Mouse (Mus musculus): Measurements from ENCODE around the gene Col4a2.

GRCm38 (mm10) chr8:11379590-11379989 lies 67.0 kb downstream of the Col4a2 start:
- TF ChIP-seq CTCF (IDR thresholded peaks at IDR 0.05; ENCODE audit: extremely low read depth, insufficient read depth, insufficient read length, insufficient replicate concordance) (no peak), POLR2A (IDR thresholded peaks at IDR 0.05; ENCODE audit: low read depth, low read length) (no peak)
